Mouse (Mus musculus): ENCODE data around the gene Tmem127.

The Tmem127 gene

DNA sequence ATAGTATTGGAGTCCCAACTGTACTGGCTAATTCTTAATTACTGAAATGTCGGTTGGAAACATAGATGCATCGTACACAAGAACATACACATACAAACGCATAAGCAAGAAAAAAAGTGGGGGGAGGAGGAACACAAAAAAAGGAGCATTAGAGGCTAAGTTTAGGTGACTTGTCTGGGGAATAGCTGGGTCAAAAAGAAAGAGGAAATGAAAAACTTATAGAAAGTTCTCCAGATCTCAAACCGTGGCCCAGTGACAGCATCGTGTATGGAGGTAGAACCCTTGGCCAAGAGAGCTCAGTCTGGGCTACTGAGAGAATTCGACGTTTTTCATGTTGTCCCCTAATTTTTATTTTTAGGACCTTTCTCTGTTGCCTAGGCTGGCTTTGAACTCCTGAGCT, 63.0 kb downstream of the Tmem127 start:
- in situ Hi-C loops (cut with MboI, MseI), result no loop called here
